Comparison of ENCODE assay signal across 26 mouse cellular contexts in genomic region chr7:25649839-25650238, GRCm38 (mm10). TPM values are rescaled to one million over a fixed set of nuclear protein-coding genes. Genes with fewer than 3 reads are reported as not detected.
DNase-seq lines count a peak whose midpoint lies in the region; ATAC-seq and TF ChIP-seq lines count a peak whose summit lies in the region.
"Had no signal": no experiment of that assay in that cellular context is flagged by ENCODE, and none has a peak within 500 bp of the region (broad histone marks: within the 10 kb centered on the region; RNA-seq: fewer than 3 reads in every experiment).

No protein-coding gene starts in this region.

- TF ChIP-seq CTCF in lung, postnatal 0 days (IDR thresholded peaks at IDR 0.05), result no peak
- no peak for TF ChIP-seq CTCF in lung, adult 2 months (IDR thresholded peaks at IDR 0.05; ENCODE audit: insufficient read depth, low read length)

- 48% methylated on average over 5 of the region's 5 CpGs for WGBS in lung, postnatal 0 days
- WGBS in lung, adult 2 months, result 36% methylated on average over 5 of the region's 5 CpGs
- WGBS in macrophage (ENCODE audit: missing documents), result 0% methylated on average over 4 of the region's 5 CpGs
- WGBS in intestine, embryonic 15.5 days, result 76% methylated on average over 5 of the region's 5 CpGs

- H3K9me3 ChIP-seq in lung, postnatal 0 days (ENCODE audit: low read length), result no peaks in the 10 kb centered on the region
- no peaks in the 10 kb centered on the region for H3K9me3 ChIP-seq in intestine, embryonic 15.5 days
- H3K9me3 ChIP-seq: embryonic facial prominence, embryonic 15.5 days; forebrain, embryonic 10.5 days; hindbrain, embryonic 10.5 days; limb, embryonic 15.5 days; midbrain, embryonic 15.5 days; neural tube, embryonic 15.5 days; stomach, embryonic 15.5 days had no signal

- peak; percentile 36 for DNase-seq in lung, postnatal 0 days (ENCODE audit: low spot score)
- DNase-seq in lung, adult 2 months, result no peak
- DNase-seq in NIH3T3 (ENCODE audit: low read depth), result peak; percentile 48
- DNase-seq in fat pad, adult 2 months (ENCODE audit: extremely low read depth, low read depth, low spot score), result peak; percentile 84
- no peak for DNase-seq in gastrocnemius, postnatal 25 days
- DNase-seq in gastrocnemius, postnatal 14 days, result no peak
- DNase-seq: adrenal gland, postnatal 14 days; cerebellum, adult 18-20 months; cerebellum, postnatal 25 days; heart, adult 18-20 months; kidney, adult 8-10 months; kidney, postnatal 36 days; right cerebral cortex, postnatal 14 days; spleen, adult 18-20 months had no signal

- H3K27me3 ChIP-seq in lung, postnatal 0 days (replicated peaks; ENCODE audit: insufficient read depth, low read length), result no peaks in the 10 kb centered on the region
- H3K27me3 ChIP-seq in intestine, embryonic 15.5 days (replicated peaks), result no peaks in the 10 kb centered on the region
- H3K27me3 ChIP-seq: embryonic facial prominence, embryonic 15.5 days; limb, embryonic 15.5 days; midbrain, embryonic 15.5 days; neural tube, embryonic 15.5 days; Patski; stomach, embryonic 15.5 days had no signal

- H3K79me2 ChIP-seq in macrophage (ENCODE audit: inconsistent target), result peaks cover 6% of the 10 kb centered on the region; the same call in 1 of the 2 replicates

- H3K4me2 ChIP-seq in lung, postnatal 0 days (replicated peaks; ENCODE audit: low read depth, low read length), result no peak overlapping the region
- H3K4me2 ChIP-seq in intestine, embryonic 15.5 days (replicated peaks), result no peak overlapping the region
- H3K4me2 ChIP-seq: embryonic facial prominence, embryonic 15.5 days; limb, embryonic 15.5 days; midbrain, embryonic 15.5 days; neural tube, embryonic 15.5 days; stomach, embryonic 15.5 days had no signal

- H3K4me1 ChIP-seq in lung, postnatal 0 days (ENCODE audit: insufficient read depth, low read depth, low read length), result no peaks in the 10 kb centered on the region
- no peaks in the 10 kb centered on the region; the same call in 1 of the 2 replicates for H3K4me1 ChIP-seq in lung, adult 2 months (ENCODE audit: control insufficient read depth, insufficient read depth, low read length)
- no peaks in the 10 kb centered on the region for H3K4me1 ChIP-seq in intestine, embryonic 15.5 days (replicated peaks)
- H3K4me1 ChIP-seq: midbrain, embryonic 15.5 days; neural tube, embryonic 15.5 days; stomach, embryonic 15.5 days had no signal

- H3K36me3 ChIP-seq in lung, postnatal 0 days (ENCODE audit: insufficient read depth, low read length), result no peaks in the 10 kb centered on the region
- H3K36me3 ChIP-seq in macrophage (ENCODE audit: inconsistent target), result no peaks in the 10 kb centered on the region
- H3K36me3 ChIP-seq in intestine, embryonic 15.5 days, result no peaks in the 10 kb centered on the region
- H3K36me3 ChIP-seq: forebrain, embryonic 10.5 days; midbrain, embryonic 15.5 days; stomach, embryonic 15.5 days had no signal

- TF ChIP-seq POLR2A in lung, adult 2 months (IDR thresholded peaks at IDR 0.05; ENCODE audit: borderline replicate concordance, extremely low read depth, low read depth, low read length), result no peak

- no peak overlapping the region for H3K9ac ChIP-seq in lung, postnatal 0 days (replicated peaks; ENCODE audit: low read depth)
- H3K9ac ChIP-seq in intestine, embryonic 15.5 days, result no peak overlapping the region
- H3K9ac ChIP-seq: embryonic facial prominence, embryonic 15.5 days; limb, embryonic 15.5 days; midbrain, embryonic 15.5 days; neural tube, embryonic 15.5 days; stomach, embryonic 15.5 days had no signal

- ATAC-seq in lung, postnatal 0 days, result peak; percentile 32; the same call in 1 of the 2 replicates
- ATAC-seq in intestine, embryonic 15.5 days, result no peak
- ATAC-seq: inflammation-experienced regulatory T-cells, adult 6 months; midbrain, embryonic 15.5 days; Patski had no signal

- H3K27ac ChIP-seq in lung, postnatal 0 days (ENCODE audit: low read length), result no peak overlapping the region
- peak overlapping the region; percentile 77 for H3K27ac ChIP-seq in macrophage
- no peak overlapping the region for H3K27ac ChIP-seq in intestine, embryonic 15.5 days
- H3K27ac ChIP-seq: embryonic facial prominence, embryonic 15.5 days; forebrain, embryonic 10.5 days; hindbrain, embryonic 10.5 days; limb, embryonic 15.5 days; midbrain, embryonic 15.5 days; neural tube, embryonic 15.5 days; stomach, embryonic 15.5 days had no signal

- H3K4me3 ChIP-seq in lung, postnatal 0 days (ENCODE audit: low read depth, low read length), result no peak overlapping the region
- no peak overlapping the region for H3K4me3 ChIP-seq in lung, adult 2 months (replicated peaks; ENCODE audit: extremely low read depth, low read depth, low read length)
- H3K4me3 ChIP-seq in macrophage (ENCODE audit: inconsistent target), result no peak overlapping the region
- no peak overlapping the region for H3K4me3 ChIP-seq in intestine, embryonic 15.5 days (replicated peaks)
- H3K4me3 ChIP-seq: embryonic facial prominence, embryonic 15.5 days; forebrain, embryonic 10.5 days; hindbrain, embryonic 10.5 days; limb, embryonic 15.5 days; midbrain, embryonic 15.5 days; neural tube, embryonic 15.5 days; stomach, embryonic 15.5 days had no signal

- TF ChIP-seq EP300 in lung, postnatal 0 days (IDR thresholded peaks at IDR 0.05), result no peak

- intact Hi-C loops in gastrocnemius, postnatal 14 days (cut with DNase I; ENCODE audit: low total_unique reads), result no loop called here

RNA-seq across cellular contexts. Expression of gene Bckdha, which starts 8.9 kb away (rescaled TPM):
- 61.8 and 71.7 TPM in 2 replicates for polyA plus RNA-seq in lung, postnatal 0 days (2015; fragmentation: Nextera tagmentation; extraction: Ambion mirVana)
- 140 and 143 TPM in 2 replicates for polyA plus RNA-seq in lung, adult 2 months (2012; rRNA removed)
- 10 to 100 TPM in 4 of 26 experiments, 1 to 10 TPM in 22; 1.3 to 12.7 (median 6.6) TPM for total RNA-seq in macrophage (2018; cell fraction: chromatin; rRNA removed)
- total RNA-seq in macrophage (2018; cell fraction: cytosol; rRNA removed), result 10 to 100 TPM; 16.5 to 35.3 (median 21.6) TPM
- total RNA-seq in macrophage (2018; cell fraction: nucleus; rRNA removed), result 10 to 100 TPM in 9 of 26 experiments, 1 to 10 TPM in 17; 3.0 to 14.6 (median 8.6) TPM
- polyA plus RNA-seq in macrophage (2018), result 16.8 to 34.2 TPM (median 16.9 TPM) in 3 replicates
- polyA plus RNA-seq in intestine, embryonic 15.5 days (2015; fragmentation: Nextera tagmentation; extraction: Ambion mirVana), result 44.7 and 49.2 TPM in 2 replicates
- 10 to 100 TPM; 73.7 to 80.6 TPM for total RNA-seq in gastrocnemius, postnatal 25 days (2021)
- total RNA-seq in gastrocnemius, postnatal 14 days (2021), result 10 to 100 TPM; 58.0 to 78.3 TPM

RNA-seq across cellular contexts. Expression of gene Exosc5, which starts 9.1 kb away (rescaled TPM):
- polyA plus RNA-seq in lung, postnatal 0 days (2015; fragmentation: Nextera tagmentation; extraction: Ambion mirVana), result 46.7 and 49.7 TPM in 2 replicates
- polyA plus RNA-seq in lung, adult 2 months (2012; rRNA removed), result 53.1 and 60.8 TPM in 2 replicates
- total RNA-seq in macrophage (2018; cell fraction: chromatin; rRNA removed), result 10 to 100 TPM in 16 of 26 experiments, 1 to 10 TPM in 9, under 1 TPM in 1; 0.49 to 33.8 (median 13.9) TPM
- 10 to 100 TPM; 16.3 to 28.0 (median 22.7) TPM for total RNA-seq in macrophage (2018; cell fraction: cytosol; rRNA removed)
- 10 to 100 TPM in 19 of 26 experiments, 1 to 10 TPM in 7; 3.7 to 49.0 (median 13.1) TPM for total RNA-seq in macrophage (2018; cell fraction: nucleus; rRNA removed)
- polyA plus RNA-seq in macrophage (2018), result 8.2 to 37.9 TPM (median 20.7 TPM) in 3 replicates
- polyA plus RNA-seq in intestine, embryonic 15.5 days (2015; fragmentation: Nextera tagmentation; extraction: Ambion mirVana), result 80.5 and 87.7 TPM in 2 replicates
- 10 to 100 TPM; 19.5 to 20.8 TPM for total RNA-seq in gastrocnemius, postnatal 25 days (2021)
- total RNA-seq in gastrocnemius, postnatal 14 days (2021), result 10 to 100 TPM; 21.3 to 21.6 TPM

RNA-seq across cellular contexts. Expression of gene B3gnt8, which starts 23.4 kb away (rescaled TPM):
- polyA plus RNA-seq in lung, postnatal 0 days (2015; fragmentation: Nextera tagmentation; extraction: Ambion mirVana), result 10.1 and 10.9 TPM in 2 replicates
- polyA plus RNA-seq in lung, adult 2 months (2012; rRNA removed), result 15.5 and 15.8 TPM in 2 replicates
- 10 to 100 TPM in 18 of 26 experiments, 1 to 10 TPM in 8; 2.5 to 28.2 (median 12.0) TPM for total RNA-seq in macrophage (2018; cell fraction: chromatin; rRNA removed)
- total RNA-seq in macrophage (2018; cell fraction: cytosol; rRNA removed), result 10 to 100 TPM; 14.2 to 38.5 (median 27.4) TPM
- 10 to 100 TPM in 25 of 26 experiments, 1 to 10 TPM in 1; 6.4 to 60.8 (median 36.3) TPM for total RNA-seq in macrophage (2018; cell fraction: nucleus; rRNA removed)
- 21.5 to 44.1 TPM (median 21.7 TPM) in 3 replicates for polyA plus RNA-seq in macrophage (2018)
- polyA plus RNA-seq in intestine, embryonic 15.5 days (2015; fragmentation: Nextera tagmentation; extraction: Ambion mirVana), result 7.1 and 8.6 TPM in 2 replicates
- total RNA-seq in gastrocnemius, postnatal 25 days (2021), result 1 to 10 TPM in 1 of 2 experiments, under 1 TPM in 1; 0.87 to 1.5 TPM
- 1 to 10 TPM; 2.2 to 2.4 TPM for total RNA-seq in gastrocnemius, postnatal 14 days (2021)

RNA-seq across cellular contexts. Expression of gene Tmem91, which starts 25.1 kb away (rescaled TPM):
- polyA plus RNA-seq in lung, postnatal 0 days (2015; fragmentation: Nextera tagmentation; extraction: Ambion mirVana), result 1.2 and 2.0 TPM in 2 replicates
- polyA plus RNA-seq in lung, adult 2 months (2012; rRNA removed), result 0.37 and 0.86 TPM in 2 replicates
- 1 to 10 TPM in 21 of 26 experiments, under 1 TPM in 3, not detected in 2; 0.51 to 5.9 (median 2.9) TPM for total RNA-seq in macrophage (2018; cell fraction: chromatin; rRNA removed)
- 1 to 10 TPM in 10 of 26 experiments, under 1 TPM in 14, not detected in 2; 0.19 to 2.0 (median 0.92) TPM for total RNA-seq in macrophage (2018; cell fraction: cytosol; rRNA removed)
- total RNA-seq in macrophage (2018; cell fraction: nucleus; rRNA removed), result 1 to 10 TPM in 18 of 26 experiments, under 1 TPM in 6, not detected in 2; 0.56 to 3.5 (median 1.9) TPM
- polyA plus RNA-seq in macrophage (2018), result 0.25 to 0.59 TPM (median 0.32 TPM) in 3 replicates
- 1.9 and 2.4 TPM in 2 replicates for polyA plus RNA-seq in intestine, embryonic 15.5 days (2015; fragmentation: Nextera tagmentation; extraction: Ambion mirVana)
- total RNA-seq in gastrocnemius, postnatal 25 days (2021), result not detected
- under 1 TPM in 1 of 2 experiments, not detected in 1; 0.35 TPM for total RNA-seq in gastrocnemius, postnatal 14 days (2021)
- total RNA-seq: gastrocnemius, adult 18-20 months had no signal

RNA-seq across cellular contexts. Expression of gene Dmac2, which starts 30.6 kb away (rescaled TPM):
- polyA plus RNA-seq in lung, postnatal 0 days (2015; fragmentation: Nextera tagmentation; extraction: Ambion mirVana), result 20.0 and 22.5 TPM in 2 replicates
- polyA plus RNA-seq in lung, adult 2 months (2012; rRNA removed), result 36.3 and 40.9 TPM in 2 replicates
- total RNA-seq in macrophage (2018; cell fraction: chromatin; rRNA removed), result 10 to 100 TPM; 13.8 to 78.6 (median 38.9) TPM
- total RNA-seq in macrophage (2018; cell fraction: cytosol; rRNA removed), result 10 to 100 TPM in 24 of 26 experiments, 1 to 10 TPM in 2; 7.8 to 19.9 (median 15.7) TPM
- 10 to 100 TPM; 10.5 to 69.6 (median 29.7) TPM for total RNA-seq in macrophage (2018; cell fraction: nucleus; rRNA removed)
- 13.2 to 21.2 TPM (median 16.4 TPM) in 3 replicates for polyA plus RNA-seq in macrophage (2018)
- 38.4 and 43.4 TPM in 2 replicates for polyA plus RNA-seq in intestine, embryonic 15.5 days (2015; fragmentation: Nextera tagmentation; extraction: Ambion mirVana)
- total RNA-seq in gastrocnemius, postnatal 25 days (2021), result 10 to 100 TPM; 36.9 to 38.6 TPM
- 10 to 100 TPM; 24.2 to 31.3 TPM for total RNA-seq in gastrocnemius, postnatal 14 days (2021)

Comparison
In these comparisons a context has a peak if more than half of its experiments do, and no peak if none do; other contexts are left out.
1. DNase-seq: peak in lung, postnatal 0 days (single experiment), NIH3T3 (single experiment) and fat pad, adult 2 months (single experiment); none in lung, adult 2 months (single experiment), gastrocnemius, postnatal 25 days (single experiment) and gastrocnemius, postnatal 14 days (single experiment).